Mouse (Mus musculus) lung, embryonic 14.5 days (tissue): ENCODE measurements at regions not wholly inside any gene's neighbourhood (a gene's known extent, or its start where the extent isn't known, plus 50 kb on each side); places are given as distances from the start of the nearest gene placed in this dataset.

Experiments
- ATAC-seq: fragments of 200-750 bp; cut with Nextera tagmentation; 2 replicates; pipeline ENCODE4 v1.8.0; 2017; ENCODE audit warnings: mild to moderate bottlenecking, moderate TSS enrichment, moderate library complexity; ENCODE audit not compliant: insufficient read depth
- DNase-seq: peaks from one replicate; pipeline ENCODE4 v3.0.0-alpha.2; 2015
- H3K27ac ChIP-seq: fragments of 300-500 bp; sonication (generic); 2 replicates; pipeline ENCODE4 v1.5.1; 2014; ENCODE audit warnings: low read depth, mild to moderate bottlenecking, moderate library complexity
- H3K27me3 ChIP-seq: fragments of 300-500 bp; sonication (generic); 2 replicates; pipeline ENCODE4 v1.6.1; 2014; ENCODE audit warnings: low read length, control low read depth; ENCODE audit not compliant: insufficient read depth
- H3K36me3 ChIP-seq: fragments of 300-500 bp; sonication (generic); 2 replicates; pipeline ENCODE4 v1.6.1; 2014; ENCODE audit warnings: control low read depth; ENCODE audit not compliant: insufficient read depth
- H3K4me1 ChIP-seq: fragments of 300-500 bp; sonication (generic); 2 replicates; pipeline ENCODE4 v1.6.1; 2014; ENCODE audit warnings: antibody characterized with exemption, control low read depth; ENCODE audit not compliant: insufficient read depth
- H3K4me2 ChIP-seq: fragments of 300-500 bp; sonication (generic); 2 replicates; pipeline ENCODE4 v1.6.1; 2014; ENCODE audit warnings: mild to moderate bottlenecking
- H3K4me3 ChIP-seq: fragments of 300-500 bp; sonication (generic); 2 replicates; pipeline ENCODE4 v1.5.1; 2014; ENCODE audit warnings: low read depth, low read length
- H3K9ac ChIP-seq: fragments of 300-500 bp; sonication (generic); 2 replicates; pipeline ENCODE4 v1.6.1; 2014
- H3K9me3 ChIP-seq: fragments of 300-500 bp; sonication (generic); 2 replicates; pipeline ENCODE4 v1.6.1; 2016; ENCODE audit warnings: low read depth, low read length, control low read depth
- CTCF ChIP-seq: IDR thresholded peaks from 2 replicates; pipeline ENCODE4 v1.5.1; 2016; ENCODE audit warnings: antibody characterized with exemption, low read depth
- WGBS: fragments of 180-500 bp; shearing (Covaris S2); extraction: QIAGEN DNeasy Blood & Tissue Kit; methylation state at CpG from one replicate; pipeline ENCODE4 v1.1.7; 2014; 5-methylcytosine and 5-hydroxymethylcytosine counted together

DNA sequence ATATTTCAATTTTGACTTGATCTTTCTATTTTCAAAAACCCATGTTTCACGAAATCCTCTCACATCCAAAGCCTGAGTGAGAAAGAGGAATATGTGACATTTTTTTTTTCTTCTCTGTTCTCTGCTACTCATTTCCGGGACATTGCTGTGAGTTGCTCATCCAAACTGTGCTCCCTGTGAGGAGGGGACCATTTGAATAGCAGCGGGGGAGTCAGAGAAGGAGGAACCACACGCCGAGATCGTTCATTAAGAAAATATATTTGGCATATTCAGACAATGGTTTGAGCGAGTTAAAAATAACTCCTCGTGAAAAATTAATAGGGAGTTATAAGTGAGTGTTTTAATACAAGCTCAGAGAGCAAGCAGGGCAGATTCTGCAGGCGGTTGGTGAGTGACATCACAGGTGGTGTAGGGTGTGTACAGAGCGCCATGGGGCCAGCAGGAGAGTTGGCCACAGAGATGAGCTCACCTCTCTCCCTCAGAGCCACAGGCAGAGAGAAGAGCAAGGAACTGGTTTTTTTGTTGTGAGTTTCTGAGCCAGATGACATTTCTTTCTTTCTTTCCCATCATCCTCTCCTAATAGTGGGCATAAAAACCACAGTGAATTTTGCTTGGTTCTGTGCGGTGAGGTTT lies 54.4 kb upstream of the Calcoco1 start:
- TF ChIP-seq CTCF, result no peak
- Histone ChIP-seq H3K9ac (no peak overlapping the region), H3K27ac (no peak overlapping the region), H3K4me2 (no peak overlapping the region), H3K9me3 (no peaks in the 10 kb centered on the region), H3K4me3 (no peak overlapping the region), H3K27me3 (no peaks in the 10 kb centered on the region; the same call in 1 of the 2 replicates), H3K4me1 (no peaks in the 10 kb centered on the region), H3K36me3 (no peaks in the 10 kb centered on the region)
- WGBS, result 38% methylated on average over 11 of the region's 11 CpGs
- ATAC-seq (no peak), DNase-seq (no peak)

GRCm38 (mm10) chr15:102780626-102781025 lies 58.6 kb upstream of the Calcoco1 start:
- H3K9me3 ChIP-seq, result no peaks in the 10 kb centered on the region
- H3K27ac ChIP-seq, result no peak overlapping the region
- no peak overlapping the region for H3K4me2 ChIP-seq
- H3K9ac ChIP-seq, result no peak overlapping the region
- no peak overlapping the region for H3K4me3 ChIP-seq
- ATAC-seq, result no peak
- WGBS, result 79% methylated on average over 6 of the region's 6 CpGs
- no peaks in the 10 kb centered on the region for H3K36me3 ChIP-seq
- 0 out of 2 replicates have a peak, but pooled peaks cover 5% of the 10 kb centered on the region for H3K27me3 ChIP-seq
- TF ChIP-seq CTCF, result no peak
- H3K4me1 ChIP-seq, result no peaks in the 10 kb centered on the region
- DNase-seq, result no peak

DNA sequence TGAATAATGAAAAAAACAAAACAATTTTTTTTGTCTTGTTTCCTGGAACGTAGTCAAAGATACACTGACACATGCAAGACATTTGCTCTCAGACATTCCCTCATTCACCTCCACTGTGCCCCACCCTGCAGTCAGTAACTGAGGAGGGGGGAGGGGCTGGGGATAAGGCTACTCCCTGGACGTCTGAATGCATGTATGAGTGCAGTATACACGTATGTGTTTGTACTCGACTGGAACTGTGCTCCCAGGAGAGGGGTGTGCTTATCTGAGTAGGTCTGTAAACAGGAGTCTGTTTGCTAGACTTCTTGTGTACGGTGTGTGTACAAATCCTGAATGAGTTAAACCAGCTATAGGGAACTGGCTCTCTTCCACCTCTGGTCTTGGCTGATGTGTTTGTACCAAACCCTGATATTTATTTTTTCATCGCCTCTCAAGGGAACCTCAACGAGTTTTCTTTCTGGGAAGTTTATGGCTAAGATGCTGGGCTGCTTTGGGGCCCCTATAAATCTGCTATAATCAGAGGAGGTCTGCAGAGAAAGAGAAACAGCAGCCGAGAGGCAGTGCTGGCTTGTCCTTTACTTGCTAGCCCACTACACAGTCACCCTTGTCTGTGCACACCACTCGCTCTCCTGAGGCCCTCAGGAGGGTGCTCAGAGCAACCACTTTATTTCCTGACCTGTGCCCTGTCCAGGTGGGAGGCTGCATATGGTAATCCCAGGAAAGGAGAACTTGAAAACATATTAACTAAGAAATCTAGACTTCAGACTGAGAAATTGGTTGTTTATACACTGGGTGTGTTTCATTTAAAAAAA lies 61.2 kb upstream of the Calcoco1 start:
- WGBS, result 24% methylated on average over 9 of the region's 9 CpGs
- Histone ChIP-seq H3K4me3 (no peak overlapping the region), H3K9me3 (no peaks in the 10 kb centered on the region), H3K36me3 (no peaks in the 10 kb centered on the region), H3K9ac (no peak overlapping the region), H3K4me1 (no peaks in the 10 kb centered on the region), H3K27me3 (peaks cover 7% of the 10 kb centered on the region; the same call in 1 of the 2 replicates), H3K4me2 (no peak overlapping the region), H3K27ac (no peak overlapping the region)
- ATAC-seq (no peak), DNase-seq (no peak)
- TF ChIP-seq CTCF, result no peak

DNA sequence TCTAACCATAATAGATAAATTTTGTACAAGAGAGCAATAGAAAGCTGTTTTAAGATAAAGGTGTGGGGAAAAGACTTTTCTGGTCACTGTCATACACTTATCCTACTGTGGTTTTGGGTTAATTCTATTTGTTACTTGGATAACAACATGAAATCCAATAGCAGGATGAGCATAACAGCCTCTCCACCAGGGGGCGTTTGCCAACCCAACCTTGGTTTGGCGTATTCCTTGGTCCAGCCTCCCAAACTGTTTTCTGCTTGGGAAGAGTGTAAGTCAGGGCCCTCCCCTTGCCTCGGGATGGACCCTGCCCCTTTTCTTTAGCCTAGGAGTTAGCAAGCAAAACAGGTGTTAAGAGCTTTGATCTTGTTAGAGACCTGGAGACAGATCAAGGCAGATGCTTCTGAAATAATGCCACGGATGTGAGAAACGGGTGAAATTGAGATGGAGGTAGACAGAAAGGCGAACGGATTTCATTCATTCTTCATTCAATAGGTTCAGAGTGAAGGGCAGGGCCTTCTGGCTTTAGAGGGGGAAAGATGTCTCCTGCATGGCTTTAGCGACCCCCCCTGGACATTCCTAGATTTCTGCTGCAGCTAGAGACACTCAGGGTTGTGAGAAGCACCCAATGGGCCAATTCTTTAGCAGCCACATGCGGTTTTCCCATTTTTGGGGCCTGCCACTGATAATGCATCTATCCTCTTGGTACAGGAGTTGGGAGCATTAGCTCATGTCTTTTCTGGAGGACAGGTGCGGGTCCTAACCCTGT lies 63.3 kb upstream of the Calcoco1 start:
- DNase-seq (peak; percentile 81), ATAC-seq (no peak)
- H3K4me1 ChIP-seq, result no peaks in the 10 kb centered on the region
- peak; percentile 75 for TF ChIP-seq CTCF
- H3K9ac ChIP-seq, result no peak overlapping the region
- H3K27ac ChIP-seq, result no peak overlapping the region
- no peak overlapping the region for H3K4me3 ChIP-seq
- H3K4me2 ChIP-seq, result no peak overlapping the region
- 26% methylated on average over 10 of the region's 10 CpGs for WGBS
- no peaks in the 10 kb centered on the region for H3K9me3 ChIP-seq
- no peaks in the 10 kb centered on the region for H3K36me3 ChIP-seq
- peaks cover 12% of the 10 kb centered on the region; the same call in 1 of the 2 replicates for H3K27me3 ChIP-seq

DNA sequence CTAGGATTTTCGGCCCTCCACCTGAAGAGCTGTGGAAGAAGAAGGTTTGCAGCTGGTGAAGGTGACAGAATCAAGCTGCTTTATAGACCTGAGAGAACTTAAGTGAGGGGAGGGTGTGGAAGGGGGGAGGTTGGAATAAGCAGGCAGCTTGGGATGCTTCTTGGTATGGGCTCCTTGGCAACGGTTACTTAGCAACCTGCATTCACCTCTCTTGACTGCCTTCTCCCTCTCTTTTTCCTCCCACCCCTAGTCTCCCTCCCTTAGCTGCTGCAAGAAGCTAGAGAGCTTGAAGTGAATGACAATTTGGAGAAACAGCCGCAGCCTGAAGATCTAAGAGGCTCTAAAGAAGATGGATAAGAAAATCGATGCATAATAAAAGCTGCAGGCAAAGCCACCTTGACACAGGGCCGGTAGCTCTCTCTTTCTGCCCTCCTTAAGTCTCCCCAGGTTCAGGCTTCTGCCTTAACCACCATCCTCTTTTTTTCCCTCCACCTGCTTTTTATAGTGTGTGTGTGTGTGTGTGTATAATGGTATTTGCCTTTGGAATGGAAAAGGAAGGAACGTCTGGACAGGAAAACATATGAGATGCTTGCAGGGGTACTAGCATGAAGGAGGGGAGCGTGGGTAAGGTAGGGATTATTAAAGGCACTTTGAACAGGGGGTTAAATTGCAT lies 67.0 kb upstream of the Calcoco1 start:
- DNase-seq (no peak), ATAC-seq (no peak)
- Histone ChIP-seq H3K9ac (no peak overlapping the region), H3K4me1 (no peaks in the 10 kb centered on the region), H3K4me3 (no peak overlapping the region), H3K27ac (no peak overlapping the region), H3K4me2 (no peak overlapping the region), H3K36me3 (no peaks in the 10 kb centered on the region), H3K9me3 (no peaks in the 10 kb centered on the region), H3K27me3 (peaks cover 7% of the 10 kb centered on the region; the same call in 1 of the 2 replicates)
- WGBS, result 41% methylated on average over 7 of the region's 7 CpGs
- no peak for TF ChIP-seq CTCF

GRCm38 (mm10) chr15:102797020-102797618 lies 75.1 kb upstream of the Calcoco1 start:
- no peak overlapping the region for H3K9ac ChIP-seq
- H3K4me2 ChIP-seq, result no peak overlapping the region
- 55% methylated on average over 5 of the region's 5 CpGs for WGBS
- H3K27ac ChIP-seq, result no peak overlapping the region
- H3K4me1 ChIP-seq, result no peaks in the 10 kb centered on the region
- DNase-seq (no peak), ATAC-seq (no peak)
- H3K4me3 ChIP-seq, result no peak overlapping the region
- H3K27me3 ChIP-seq, result no peaks in the 10 kb centered on the region
- no peaks in the 10 kb centered on the region for H3K36me3 ChIP-seq
- no peaks in the 10 kb centered on the region for H3K9me3 ChIP-seq
- TF ChIP-seq CTCF, result no peak
